Mouse (Mus musculus): Measurements from ENCODE around the gene Pou2f2. TPM values are rescaled to one million over a fixed set of nuclear protein-coding genes. Genes with fewer than 3 reads are reported as not detected.
A peak's percentile ranks its signal among the peaks of the same experiment; 100 is the strongest.

The Pou2f2 gene
- polyA plus RNA-seq, 1 experiment = 8.4 TPM

DNA sequence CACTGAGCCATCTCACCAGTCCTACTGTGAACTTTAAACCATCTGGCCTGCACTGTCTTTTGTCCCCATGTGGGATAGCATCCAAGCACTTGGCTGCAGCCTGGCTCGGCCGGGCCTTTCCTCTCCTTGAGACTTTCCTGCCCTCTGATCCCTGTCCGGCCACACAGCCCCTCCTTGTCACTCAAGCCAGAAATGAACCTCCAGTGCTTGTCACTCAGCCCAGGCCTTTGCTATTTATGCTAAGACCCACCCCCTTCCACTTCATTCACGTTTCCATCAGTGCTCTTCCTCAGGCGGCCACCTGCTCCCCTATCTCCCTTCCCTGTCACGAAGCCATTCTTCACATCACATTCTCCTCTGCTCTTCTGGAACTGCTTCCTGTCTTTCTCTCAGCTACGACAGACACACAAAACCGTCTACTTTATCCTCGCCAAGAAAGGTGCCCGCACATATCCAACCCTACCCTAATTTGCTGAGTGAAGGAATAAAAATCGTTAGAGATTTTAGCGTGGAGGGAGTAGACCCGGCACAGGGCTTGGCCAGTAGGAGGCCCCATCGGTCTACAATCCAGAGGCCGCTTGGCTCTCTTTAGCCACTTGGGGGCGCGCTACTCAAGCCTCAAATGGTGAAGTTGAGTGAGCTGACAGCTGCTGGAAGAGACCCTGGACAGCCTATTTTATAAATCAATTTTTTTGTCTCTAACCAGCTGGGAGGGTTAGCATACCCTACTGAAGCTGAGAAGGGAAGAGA lies 73.9 kb downstream of the Pou2f2 start:
- peak; percentile 89 for TF ChIP-seq CTCF (IDR thresholded peaks at IDR 0.05; ENCODE audit: borderline replicate concordance, insufficient read depth, low read depth, low read length)
- no peak for TF ChIP-seq POLR2A (IDR thresholded peaks at IDR 0.05; ENCODE audit: borderline replicate concordance, insufficient read depth, low read length)
- Histone ChIP-seq H3K27me3 (ENCODE audit: control insufficient read depth, insufficient read depth, low read length) (no peaks in the 10 kb centered on the region), H3K4me1 (ENCODE audit: control insufficient read depth, insufficient read depth, low read length) (peaks cover 7% of the 10 kb centered on the region), H3K4me3 (replicated peaks; ENCODE audit: insufficient read depth, low read depth, low read length) (no peak overlapping the region), H3K27ac (ENCODE audit: insufficient read depth, low read length) (no peak overlapping the region)
- 6% methylated on average over 17 of the region's 17 CpGs for WGBS
- DNase-seq = peak; percentile 75 to 87

DNA sequence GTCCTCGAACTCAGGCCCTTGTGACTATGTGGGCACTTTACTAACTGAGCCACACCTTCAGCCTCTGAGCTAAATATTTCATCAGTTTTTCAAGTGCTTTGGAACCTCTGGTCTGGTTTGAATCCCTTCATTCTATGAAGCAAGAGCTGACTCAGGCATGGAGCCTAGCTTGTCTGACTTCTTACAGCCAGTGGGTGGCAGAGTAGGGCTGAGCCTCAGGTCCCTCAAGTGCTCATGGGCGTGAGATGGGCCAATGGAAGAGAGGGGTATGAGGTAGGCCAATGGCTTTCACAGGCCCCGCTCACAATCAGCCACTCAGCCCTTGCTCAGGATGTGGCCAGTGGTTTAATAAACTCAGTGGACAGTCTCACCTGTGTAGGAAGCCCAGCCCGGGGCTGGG lies 79.9 kb downstream of the Pou2f2 start:
- DNase-seq = no peak

DNA sequence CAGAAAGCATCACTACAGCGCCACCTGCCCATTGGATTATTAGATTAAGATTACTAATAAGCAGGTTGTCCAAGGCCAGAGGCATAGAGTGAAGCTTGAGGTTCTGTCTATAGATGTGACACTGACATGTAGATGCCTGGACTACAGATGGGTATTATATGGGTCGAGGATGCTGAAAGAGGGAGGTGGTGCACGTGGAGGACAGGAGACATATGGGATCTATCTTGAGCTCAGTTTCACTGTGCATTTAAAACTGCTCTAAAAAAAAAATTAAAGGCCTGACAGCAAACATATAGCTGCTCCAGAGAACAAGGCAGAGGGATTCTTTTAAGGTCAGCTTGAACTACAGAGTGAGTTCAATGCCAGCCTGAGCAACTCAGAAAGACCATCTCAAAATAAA lies 81.4 kb downstream of the Pou2f2 start:
- WGBS = 74% methylated on average over 3 of the region's 3 CpGs
- no peaks in the 10 kb centered on the region for H3K27me3 ChIP-seq (ENCODE audit: control insufficient read depth, insufficient read depth, low read length)
- no peak overlapping the region for H3K4me3 ChIP-seq (replicated peaks; ENCODE audit: insufficient read depth, low read depth, low read length)
- no peak for DNase-seq
- no peak for TF ChIP-seq POLR2A (IDR thresholded peaks at IDR 0.05; ENCODE audit: borderline replicate concordance, insufficient read depth, low read length)
- TF ChIP-seq CTCF (IDR thresholded peaks at IDR 0.05; ENCODE audit: borderline replicate concordance, insufficient read depth, low read depth, low read length) = no peak
- no peak overlapping the region for H3K27ac ChIP-seq (ENCODE audit: insufficient read depth, low read length)
- H3K4me1 ChIP-seq (ENCODE audit: control insufficient read depth, insufficient read depth, low read length) = no peaks in the 10 kb centered on the region

More for the DNA sequence above, 79.9 kb downstream of the Pou2f2 start:
- 54% methylated on average over 4 of the region's 4 CpGs for WGBS
- Histone ChIP-seq H3K4me3 (replicated peaks; ENCODE audit: insufficient read depth, low read depth, low read length) (no peak overlapping the region), H3K4me1 (ENCODE audit: control insufficient read depth, insufficient read depth, low read length) (no peaks in the 10 kb centered on the region), H3K27me3 (ENCODE audit: control insufficient read depth, insufficient read depth, low read length) (no peaks in the 10 kb centered on the region), H3K27ac (ENCODE audit: insufficient read depth, low read length) (no peak overlapping the region)
- TF ChIP-seq CTCF (IDR thresholded peaks at IDR 0.05; ENCODE audit: borderline replicate concordance, insufficient read depth, low read depth, low read length) = no peak
- TF ChIP-seq POLR2A (IDR thresholded peaks at IDR 0.05; ENCODE audit: borderline replicate concordance, insufficient read depth, low read length) = no peak

DNA sequence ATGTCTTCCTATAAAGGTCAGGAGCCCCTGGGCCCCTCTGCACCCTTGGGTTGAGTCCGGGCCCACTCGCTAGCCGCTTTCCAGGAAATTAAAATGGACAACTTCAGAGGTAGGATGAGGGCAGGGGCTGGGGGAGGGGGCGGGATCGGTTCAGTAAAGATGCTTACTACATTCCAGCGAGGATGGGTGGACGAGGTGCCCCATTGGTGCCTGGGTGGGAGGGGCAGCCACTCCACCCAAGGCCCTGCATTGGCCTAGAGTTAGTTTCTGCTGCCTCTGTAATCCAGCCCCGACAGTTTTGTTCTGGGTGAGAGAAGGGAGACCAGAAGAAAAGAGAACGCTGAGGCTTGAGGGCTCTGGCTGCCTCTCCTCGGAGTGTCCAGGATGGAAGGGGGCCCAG lies 89.7 kb downstream of the Pou2f2 start:
- 55% methylated on average over 10 of the region's 10 CpGs for WGBS
- H3K4me3 ChIP-seq (replicated peaks; ENCODE audit: insufficient read depth, low read depth, low read length) = no peak overlapping the region

DNA sequence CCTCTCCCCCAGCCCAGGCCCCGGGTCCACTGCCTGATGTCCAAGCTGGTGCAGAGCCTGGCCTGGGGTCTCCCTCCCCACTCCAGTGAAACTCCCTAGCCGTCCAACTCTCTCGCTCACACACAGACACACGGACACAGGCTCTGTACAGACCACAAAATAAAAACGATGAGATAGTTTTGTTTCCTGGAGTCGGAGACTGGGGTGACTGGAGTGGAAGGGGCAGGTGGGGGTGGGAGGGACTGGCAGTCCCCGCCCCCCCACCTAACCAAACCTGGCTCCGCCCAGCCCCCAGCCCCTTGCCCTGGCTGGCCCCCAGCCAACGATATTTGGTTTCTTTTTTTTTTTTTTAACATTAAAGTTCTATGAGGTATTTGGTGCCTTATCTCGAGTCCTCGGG lies 90.6 kb downstream of the Pou2f2 start:
- H3K27ac ChIP-seq (ENCODE audit: insufficient read depth, low read length) = no peak overlapping the region
- no peak for TF ChIP-seq POLR2A (IDR thresholded peaks at IDR 0.05; ENCODE audit: borderline replicate concordance, insufficient read depth, low read length)
- no peak for TF ChIP-seq CTCF (IDR thresholded peaks at IDR 0.05; ENCODE audit: borderline replicate concordance, insufficient read depth, low read depth, low read length)
- H3K4me1 ChIP-seq (ENCODE audit: control insufficient read depth, insufficient read depth, low read length) = no peaks in the 10 kb centered on the region
- DNase-seq = no peak
- no peak overlapping the region for H3K4me3 ChIP-seq (replicated peaks; ENCODE audit: insufficient read depth, low read depth, low read length)
- WGBS = 43% methylated on average over 11 of the region's 11 CpGs
- H3K27me3 ChIP-seq (ENCODE audit: control insufficient read depth, insufficient read depth, low read length) = no peaks in the 10 kb centered on the region

More for the DNA sequence above, 89.7 kb downstream of the Pou2f2 start:
- no peaks in the 10 kb centered on the region for H3K27me3 ChIP-seq (ENCODE audit: control insufficient read depth, insufficient read depth, low read length)
- no peak for DNase-seq
- TF ChIP-seq POLR2A (IDR thresholded peaks at IDR 0.05; ENCODE audit: borderline replicate concordance, insufficient read depth, low read length) = no peak
- H3K27ac ChIP-seq (ENCODE audit: insufficient read depth, low read length) = no peak overlapping the region
- H3K4me1 ChIP-seq (ENCODE audit: control insufficient read depth, insufficient read depth, low read length) = no peaks in the 10 kb centered on the region

DNA sequence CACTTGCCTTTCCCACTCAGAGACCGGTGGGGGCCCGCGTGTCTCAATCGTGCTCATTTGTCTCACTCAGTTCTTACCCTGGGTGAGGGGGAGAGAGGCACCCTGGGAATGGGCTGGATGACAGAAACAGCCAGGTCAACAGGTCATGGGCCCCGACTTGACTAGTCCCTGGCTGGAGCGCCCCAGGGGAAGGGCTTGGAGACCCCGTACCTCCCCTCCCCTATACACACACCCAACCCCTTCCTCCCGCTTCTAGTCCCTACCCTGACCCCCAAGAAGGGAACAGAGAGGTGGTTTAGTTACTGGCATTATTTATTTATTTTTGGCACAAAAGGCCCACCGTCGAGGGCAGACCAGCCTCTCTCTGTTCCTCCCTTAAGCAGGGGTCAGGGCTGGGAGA lies 91.0 kb downstream of the Pou2f2 start:
- DNase-seq = no peak
- 37% methylated on average over 10 of the region's 10 CpGs for WGBS
- TF ChIP-seq POLR2A (IDR thresholded peaks at IDR 0.05; ENCODE audit: borderline replicate concordance, insufficient read depth, low read length) (no peak), CTCF (IDR thresholded peaks at IDR 0.05; ENCODE audit: borderline replicate concordance, insufficient read depth, low read depth, low read length) (no peak)
- Histone ChIP-seq H3K27me3 (ENCODE audit: control insufficient read depth, insufficient read depth, low read length) (no peaks in the 10 kb centered on the region), H3K4me3 (replicated peaks; ENCODE audit: insufficient read depth, low read depth, low read length) (no peak overlapping the region), H3K27ac (ENCODE audit: insufficient read depth, low read length) (no peak overlapping the region), H3K4me1 (ENCODE audit: control insufficient read depth, insufficient read depth, low read length) (no peaks in the 10 kb centered on the region)

DNA sequence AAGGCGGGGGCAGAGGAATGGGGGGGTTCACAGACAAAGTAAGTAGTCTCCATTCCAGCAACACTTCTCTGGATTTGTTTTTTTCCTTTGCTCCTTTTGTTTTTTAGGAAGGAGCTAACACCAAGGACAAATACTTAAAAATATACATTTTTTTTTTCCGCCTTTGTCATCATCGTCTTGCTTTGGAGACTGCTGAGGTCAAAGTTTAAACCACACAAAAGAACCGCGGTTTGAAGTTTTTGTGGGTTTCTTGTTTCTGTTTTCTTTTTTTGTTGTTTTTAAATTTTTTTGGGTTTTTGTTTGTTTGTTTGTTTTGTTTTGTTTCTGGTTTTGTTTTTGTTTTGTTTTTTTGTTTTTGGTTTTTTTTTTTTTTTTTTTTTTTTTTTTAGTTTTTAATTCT lies 91.6 kb downstream of the Pou2f2 start:
- H3K27ac ChIP-seq (ENCODE audit: insufficient read depth, low read length) = no peak overlapping the region
- no peaks in the 10 kb centered on the region for H3K27me3 ChIP-seq (ENCODE audit: control insufficient read depth, insufficient read depth, low read length)
- H3K4me1 ChIP-seq (ENCODE audit: control insufficient read depth, insufficient read depth, low read length) = no peaks in the 10 kb centered on the region
- WGBS = 75% methylated on average over 5 of the region's 5 CpGs
- no peak for TF ChIP-seq CTCF (IDR thresholded peaks at IDR 0.05; ENCODE audit: borderline replicate concordance, insufficient read depth, low read depth, low read length)
- TF ChIP-seq POLR2A (IDR thresholded peaks at IDR 0.05; ENCODE audit: borderline replicate concordance, insufficient read depth, low read length) = no peak
- no peak for DNase-seq
- H3K4me3 ChIP-seq (replicated peaks; ENCODE audit: insufficient read depth, low read depth, low read length) = no peak overlapping the region

DNA sequence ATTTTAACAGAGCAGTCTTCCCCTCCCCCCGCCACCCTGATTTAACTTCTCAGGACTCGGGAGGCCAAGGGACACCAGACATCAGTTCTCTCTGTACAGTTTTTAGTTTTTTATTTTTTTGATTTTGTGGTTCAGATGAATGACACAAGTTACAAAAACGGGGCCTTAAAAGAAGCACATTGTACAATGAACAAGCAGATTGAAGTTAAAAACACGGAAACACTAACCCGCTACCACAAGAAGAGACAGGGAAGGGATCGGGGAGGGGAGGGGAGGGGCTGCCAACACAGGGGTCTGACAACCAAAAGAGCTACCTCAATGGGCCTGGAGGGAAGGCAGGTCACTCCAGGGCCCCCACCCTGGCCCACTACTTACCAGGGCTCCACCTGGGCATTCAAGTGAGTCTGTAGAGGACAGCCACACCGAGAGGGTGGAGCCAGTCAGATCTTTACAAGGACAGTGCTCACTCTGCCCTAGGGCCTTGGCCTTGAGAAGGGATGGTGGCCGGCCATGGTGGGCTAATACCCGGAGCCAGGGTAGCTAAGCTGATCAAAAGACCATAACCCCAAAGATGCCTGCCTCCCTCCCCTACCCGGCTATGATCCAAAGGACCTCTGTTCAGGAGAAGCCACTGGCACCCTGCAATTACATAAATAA lies 92.1 kb downstream of the Pou2f2 start:
- DNase-seq = no peak
- H3K4me1 ChIP-seq (ENCODE audit: control insufficient read depth, insufficient read depth, low read length) = no peaks in the 10 kb centered on the region
- TF ChIP-seq POLR2A (IDR thresholded peaks at IDR 0.05; ENCODE audit: borderline replicate concordance, insufficient read depth, low read length) = no peak
- no peak for TF ChIP-seq CTCF (IDR thresholded peaks at IDR 0.05; ENCODE audit: borderline replicate concordance, insufficient read depth, low read depth, low read length)
- no peak overlapping the region for H3K4me3 ChIP-seq (replicated peaks; ENCODE audit: insufficient read depth, low read depth, low read length)
- no peaks in the 10 kb centered on the region for H3K27me3 ChIP-seq (ENCODE audit: control insufficient read depth, insufficient read depth, low read length)
- whole genome bisulfite sequencing = 66% methylated on average over 10 of the region's 10 CpGs
- no peak overlapping the region for H3K27ac ChIP-seq (ENCODE audit: insufficient read depth, low read length)

Measured in cerebellum, adult 2 months (tissue).